Mouse (Mus musculus) natural killer cell, adult 2 months (primary cell): ENCODE measurements at regions not wholly inside any gene's neighbourhood (a gene's known extent, or its start where the extent isn't known, plus 50 kb on each side); places are given as distances from the start of the nearest gene placed in this dataset.
"Not testable (repeated sequence)": the region's sequence is repeated elsewhere in the genome, so short reads cannot be mapped to it uniquely, and the experiment has no call there.

Source experiments
- DNase-seq, 2 experiments: peaks; one replicate each; pipeline ENCODE4 v3.0.0; 2022; ENCODE audit warnings: low spot score in 2 of 2

- DNase-seq, result peak in 1 of 2 experiments; percentile 75
Measured at GRCm38 (mm10) chrX:75734628-75735302, 140.2 kb downstream of the Pls3 start.

- DNase-seq, result peak in 1 of 2 experiments; percentile 83
Measured at GRCm38 (mm10) chrX:75733651-75734050, 141.3 kb downstream of the Pls3 start.

- peak in 1 of 2 experiments; percentile 63 for DNase-seq
Measured at GRCm38 (mm10) chrX:75729791-75730190, 145.2 kb downstream of the Pls3 start.

- no peak for DNase-seq
Measured at GRCm38 (mm10) chrX:75728507-75728906, 146.5 kb downstream of the Pls3 start.

- DNase-seq, result not testable (repeated sequence)
Measured at GRCm38 (mm10) chrX:75723542-75723941, 145.5 kb upstream of the Rab39b start.

GRCm38 (mm10) chrX:75699949-75700348 is 121.9 kb upstream of the Rab39b start:
- no peak for DNase-seq

GRCm38 (mm10) chrX:75675271-75675670 is 97.2 kb upstream of the Rab39b start:
- not testable (repeated sequence) for DNase-seq

GRCm38 (mm10) chrX:75673920-75674665 is 96.1 kb upstream of the Rab39b start:
- DNase-seq, result peak; percentile 91 to 92

GRCm38 (mm10) chrX:75673586-75673919 is 95.5 kb upstream of the Rab39b start:
- no peak for DNase-seq

GRCm38 (mm10) chrX:75672976-75673375 is 94.9 kb upstream of the Rab39b start:
- no peak for DNase-seq

GRCm38 (mm10) chrX:75667636-75668035 is 89.6 kb upstream of the Rab39b start:
- no peak for DNase-seq

GRCm38 (mm10) chrX:75643402-75643801 is 65.4 kb upstream of the Rab39b start:
- DNase-seq, result no peak
